Mouse (Mus musculus) heart, postnatal 0 days (tissue): ENCODE measurements around the gene Tlr6. TPM values are rescaled to one million over a fixed set of nuclear protein-coding genes. Genes with fewer than 3 reads are reported as not detected.

ENCODE experiments used
- ATAC-seq: fragments of 200-750 bp; cut with Nextera tagmentation; 2 replicates; pipeline ENCODE4 v1.8.0; 2017; ENCODE audit warnings: low read depth, moderate number of reproducible peaks, moderate library complexity; ENCODE audit not compliant: insufficient read depth
- DNase-seq: peaks from one replicate; pipeline ENCODE4 v3.0.0-alpha.2; 2016; ENCODE audit warnings: low spot score
- H3K27ac ChIP-seq: fragments of 300-500 bp; sonication (generic); 2 replicates; pipeline ENCODE4 v1.5.1; 2014; ENCODE audit warnings: low read depth, mild to moderate bottlenecking
- H3K27me3 ChIP-seq: fragments of 300-500 bp; sonication (generic); 2 replicates; pipeline ENCODE4 v1.6.1; 2014; ENCODE audit warnings: low read length, mixed read lengths; ENCODE audit not compliant: control insufficient read depth, insufficient read depth
- H3K36me3 ChIP-seq: fragments of 300-500 bp; sonication (generic); replicated peaks from 2 replicates; pipeline ENCODE4 v1.6.1; 2014; ENCODE audit warnings: low read length, mixed read lengths; ENCODE audit not compliant: control insufficient read depth, insufficient read depth
- H3K4me1 ChIP-seq: fragments of 300-500 bp; sonication (generic); 2 replicates; pipeline ENCODE4 v1.6.1; 2014; ENCODE audit warnings: antibody characterized with exemption; ENCODE audit not compliant: control insufficient read depth, insufficient read depth
- H3K4me2 ChIP-seq: fragments of 300-500 bp; sonication (generic); 2 replicates; pipeline ENCODE4 v1.6.1; 2014; ENCODE audit warnings: low read depth, mild to moderate bottlenecking, low read length, moderate library complexity
- H3K4me3 ChIP-seq: fragments of 300-500 bp; sonication (generic); 2 replicates; pipeline ENCODE4 v1.5.1; 2014; ENCODE audit warnings: low read depth, low read length
- H3K9ac ChIP-seq: fragments of 300-500 bp; sonication (generic); replicated peaks from 2 replicates; pipeline ENCODE4 v1.6.1; 2014; ENCODE audit warnings: low read depth, low read length, mixed read lengths
- H3K9me3 ChIP-seq: fragments of 300-500 bp; sonication (generic); replicated peaks from 2 replicates; pipeline ENCODE4 v1.6.1; 2016; ENCODE audit warnings: low read length; ENCODE audit not compliant: control insufficient read depth
- CTCF ChIP-seq: IDR thresholded peaks from 2 replicates; pipeline ENCODE4 v1.5.1; 2016; ENCODE audit warnings: antibody characterized with exemption, control low read depth, low read depth
- EP300 ChIP-seq: IDR thresholded peaks from 2 replicates; pipeline ENCODE4 v1.6.1; 2016; ENCODE audit warnings: antibody characterized with exemption, low read depth
- WGBS: fragments of 180-500 bp; shearing (Covaris S2); extraction: QIAGEN DNeasy Blood & Tissue Kit; methylation state at CpG from one replicate; pipeline ENCODE4 v1.1.7; 2014; 5-methylcytosine and 5-hydroxymethylcytosine counted together
- microRNA counts: library from miRNA; unstranded; fragments of <30 nt; microRNA quantifications from one replicate; lab custom pipeline; 2015
- microRNA-seq: library from miRNA; unstranded; fragments of <30 nt; microRNA quantifications from one replicate; pipeline ENCODE4, GENCODE M21; 2016
- polyA plus RNA-seq: library from polyadenylated mRNA; unstranded; fragments of >200 nt; fragmentation: Nextera tagmentation; extraction: Ambion mirVana; gene quantifications from 2 replicates; pipeline ENCODE4 v1.2.1, GENCODE M21; 2015
- total RNA-seq: library from RNA; depleted of rRNA; stranded (reverse); fragments of >200 nt; gene quantifications from 2 replicates; pipeline ENCODE4 v1.2.3, GENCODE M21; 2014; ENCODE audit warnings: low replicate concordance; rRNA removed

Gene Tlr6
- total and polyA plus RNA-seq, 2 experiments from 2014 or later, result 0.11 to 0.41 TPM

DNA sequence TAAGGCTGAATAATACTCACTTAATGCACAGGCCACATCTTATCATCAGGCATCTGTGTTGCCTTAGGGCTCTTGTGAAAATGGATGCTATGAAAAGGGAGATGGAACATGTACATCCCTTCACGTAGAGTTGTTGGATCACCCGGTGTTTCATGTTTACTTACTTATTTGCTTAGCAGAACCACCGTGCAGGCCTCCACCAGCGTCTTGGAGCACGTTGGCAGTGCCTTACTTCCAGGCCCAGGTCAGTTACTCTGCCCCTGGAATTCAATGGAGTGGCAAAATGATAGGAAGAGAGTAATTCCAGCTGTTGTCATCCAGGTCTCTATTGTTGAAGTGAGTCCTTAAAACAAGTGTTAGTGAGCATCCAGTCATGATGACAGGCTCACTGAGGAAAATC, 52.0 kb downstream of the Tlr6 start:
- Histone ChIP-seq H3K27me3 (no peaks in the 10 kb centered on the region), H3K4me1 (no peaks in the 10 kb centered on the region), H3K4me3 (no peak overlapping the region), H3K9me3 (no peaks in the 10 kb centered on the region), H3K4me2 (no peak overlapping the region), H3K36me3 (no peaks in the 10 kb centered on the region), H3K27ac (no peak overlapping the region), H3K9ac (no peak overlapping the region)
- ATAC-seq (no peak), DNase-seq (no peak)
- WGBS, result 90% methylated on average over 5 of the region's 5 CpGs
- TF ChIP-seq CTCF, result no peak
- TF ChIP-seq EP300, result no peak

DNA sequence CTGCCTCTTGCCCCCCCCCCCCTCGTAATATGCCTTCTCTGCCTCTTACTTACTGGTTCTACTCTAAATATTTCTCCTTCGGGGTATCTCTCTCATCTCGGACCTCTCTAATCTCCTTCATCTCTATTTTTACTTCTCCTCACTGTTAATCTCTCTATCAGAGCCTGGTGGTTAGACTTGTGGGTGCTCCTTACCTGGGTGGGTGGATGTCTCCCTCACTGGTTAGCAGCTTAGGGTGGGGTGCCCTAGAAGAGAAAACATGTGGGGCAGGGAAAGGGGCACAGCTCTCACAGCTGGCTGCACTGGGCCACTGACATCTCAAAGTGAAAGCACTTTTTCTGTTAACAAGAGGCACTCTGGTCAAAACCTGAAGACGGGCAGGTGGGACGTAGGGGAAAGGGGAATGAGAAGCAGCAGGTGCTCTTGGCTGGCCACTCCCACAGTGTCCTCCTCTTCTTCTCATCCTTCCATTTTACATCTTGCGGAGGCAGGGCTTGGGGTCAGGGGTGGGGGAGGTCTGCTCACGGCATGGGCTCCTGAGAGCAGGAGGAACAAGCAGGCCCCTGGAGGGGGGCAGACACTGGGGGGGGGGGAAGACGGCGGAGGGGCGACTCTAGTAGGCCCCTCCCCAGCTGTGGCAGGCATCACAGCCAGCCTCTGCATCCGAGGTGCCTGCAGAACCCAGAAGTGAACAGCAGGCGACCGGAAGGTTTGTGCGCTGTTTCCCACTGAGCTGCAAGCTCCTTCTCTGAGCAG, 54.2 kb downstream of the Tlr6 start:
- DNase-seq (no peak), ATAC-seq (no peak)
- Histone ChIP-seq H3K9me3 (no peaks in the 10 kb centered on the region), H3K36me3 (no peaks in the 10 kb centered on the region), H3K27me3 (no peaks in the 10 kb centered on the region), H3K4me1 (no peaks in the 10 kb centered on the region), H3K27ac (no peak overlapping the region), H3K4me3 (no peak overlapping the region), H3K9ac (no peak overlapping the region), H3K4me2 (peak overlapping the region; percentile 12; the same call in 1 of the 2 replicates)
- 61% methylated on average over 14 of the region's 14 CpGs for WGBS
- TF ChIP-seq EP300 (no peak), CTCF (no peak)

MicroRNAs within 50 kb of the gene (microRNA counts, 519-probe panel; counts per million panel counts)
- 3,943 counts per million, percentile 47 among the panel's probes with 10 or more counts for microRNA mmu-miR-574-3p (lab: Ali Mortazavi, UCI)
- 398 counts per million, percentile 4 among the panel's probes with 10 or more counts for microRNA mmu-miR-574-5p (lab: Ali Mortazavi, UCI)

Small RNA genes within 50 kb of the gene (microRNA-seq; reads per million reads assigned to microRNA genes)
- 297 reads per million, percentile 70 among the genes with 10 or more reads in this experiment for gene Mir574

Other genes starting within 250 kb of the Tlr6 start
- 22.6 and 26.5 TPM in 2 replicates for gene Klf3, start 156.7 kb downstream of the Tlr6 start, total RNA-seq
- gene Klf3, start 156.7 kb downstream of the Tlr6 start, polyA plus RNA-seq, result 33.5 and 37.3 TPM in 2 replicates
- gene Tlr1, start 26.5 kb downstream of the Tlr6 start, total RNA-seq, result 1.6 TPM in 1 of 2 replicates, not detected in the other
- 0.45 and 0.46 TPM in 2 replicates for gene Tlr1, start 26.5 kb downstream of the Tlr6 start, polyA plus RNA-seq
- 22.7 and 45.2 TPM in 2 replicates for gene Fam114a1, start 10.0 kb upstream of the Tlr6 start, total RNA-seq
- gene Fam114a1, start 10.0 kb upstream of the Tlr6 start, polyA plus RNA-seq, result 22.7 and 23.5 TPM in 2 replicates
- gene Tmem156, start 132.0 kb upstream of the Tlr6 start, total RNA-seq, result not detected in 2 replicates
- gene Tmem156, start 132.0 kb upstream of the Tlr6 start, polyA plus RNA-seq, result 0.16 and 0.19 TPM in 2 replicates
- 7.9 and 10.0 TPM in 2 replicates for gene Klhl5, start 147.4 kb upstream of the Tlr6 start, total RNA-seq
- 9.7 and 10.1 TPM in 2 replicates for gene Klhl5, start 147.4 kb upstream of the Tlr6 start, polyA plus RNA-seq
- gene Wdr19, start 239.6 kb upstream of the Tlr6 start, total RNA-seq, result 1.9 and 3.9 TPM in 2 replicates
- gene Wdr19, start 239.6 kb upstream of the Tlr6 start, polyA plus RNA-seq, result 2.0 and 2.3 TPM in 2 replicates